Mouse (Mus musculus): ENCODE data around the gene L3mbtl2.

Gene L3mbtl2

DNA sequence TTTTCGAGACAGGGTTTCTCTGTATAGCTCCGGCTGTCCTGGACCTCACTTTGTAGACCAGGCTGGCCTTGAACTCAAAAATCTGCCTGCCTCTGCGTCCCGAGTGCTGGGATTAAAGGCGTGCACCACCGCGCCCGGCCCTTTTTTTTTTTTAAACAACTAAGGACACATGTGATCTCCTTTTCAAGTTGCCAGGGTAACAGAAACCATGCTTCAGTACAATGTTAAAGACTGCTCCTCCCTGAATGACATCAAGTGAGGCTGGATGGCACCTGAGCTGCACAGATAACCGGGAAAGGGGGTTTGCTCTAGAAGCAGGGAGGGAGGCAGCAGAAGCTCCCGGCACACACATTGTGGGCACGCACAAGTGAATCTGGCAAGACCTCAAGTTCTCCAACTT is 45.3 kb downstream of the L3mbtl2 start:
- DNase-seq (ENCODE audit: low spot score): no peak

DNA sequence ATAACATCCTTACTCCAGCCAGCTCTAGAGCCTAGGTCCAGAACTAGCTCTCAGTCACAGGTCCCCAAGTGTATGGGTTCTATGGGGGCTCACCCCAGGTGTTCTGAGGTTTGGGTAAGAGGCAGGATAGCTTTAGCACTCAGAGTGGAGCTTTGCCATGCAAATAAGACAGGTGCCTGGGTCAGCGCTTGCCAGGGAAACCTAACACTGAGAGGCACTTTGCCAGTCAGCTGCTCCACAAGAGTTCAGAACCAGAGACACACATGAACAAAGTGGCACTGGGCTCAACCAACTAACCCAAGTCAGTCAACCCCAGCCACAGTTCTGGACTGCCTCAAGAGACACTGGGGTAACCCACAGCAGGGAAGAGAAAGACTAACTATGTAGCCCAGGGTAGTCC is 46.0 kb downstream of the L3mbtl2 start:
- DNase-seq (ENCODE audit: low spot score): no peak

DNA sequence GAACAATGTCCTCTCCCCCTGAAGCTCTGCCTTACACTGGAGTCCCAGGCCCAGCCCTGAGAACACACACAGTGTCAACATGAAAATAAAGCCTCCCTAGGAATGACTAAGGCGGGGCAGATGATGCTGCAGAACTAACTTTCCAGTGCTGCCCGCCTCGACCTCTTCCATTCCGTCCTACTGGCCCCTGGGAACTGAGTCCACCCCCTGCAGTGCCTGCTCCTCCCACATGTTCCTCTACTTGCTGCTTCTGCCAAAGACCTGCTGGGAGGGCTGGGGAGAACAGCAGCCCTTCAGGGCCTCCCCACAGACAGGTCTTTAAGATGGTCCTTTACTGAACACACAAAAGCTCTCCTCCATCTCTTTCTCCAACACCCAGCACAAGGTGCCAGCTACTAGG is 47.1 kb downstream of the L3mbtl2 start:
- DNase-seq (ENCODE audit: low spot score): no peak

DNA sequence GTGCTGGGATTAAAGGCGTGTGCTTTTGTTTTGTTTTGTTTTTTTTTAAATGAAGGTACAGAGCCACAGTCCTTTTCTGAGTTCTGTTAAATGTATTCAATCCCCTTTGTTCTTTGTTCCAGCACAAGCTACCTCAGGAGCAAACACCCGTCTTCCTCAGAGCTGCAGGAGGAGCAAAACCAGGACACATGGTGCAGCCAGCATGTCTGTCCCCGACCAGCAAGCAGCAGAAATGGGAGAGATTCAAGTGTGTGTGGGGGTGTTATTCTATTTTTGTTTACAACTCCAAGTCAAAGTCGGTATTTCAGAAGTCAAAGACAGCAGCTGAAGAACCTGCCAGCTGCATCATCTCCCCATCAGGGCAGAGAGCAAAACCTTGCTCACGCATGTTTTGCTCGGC is 50.1 kb downstream of the L3mbtl2 start:
- DNase-seq (ENCODE audit: low spot score): no peak

DNA sequence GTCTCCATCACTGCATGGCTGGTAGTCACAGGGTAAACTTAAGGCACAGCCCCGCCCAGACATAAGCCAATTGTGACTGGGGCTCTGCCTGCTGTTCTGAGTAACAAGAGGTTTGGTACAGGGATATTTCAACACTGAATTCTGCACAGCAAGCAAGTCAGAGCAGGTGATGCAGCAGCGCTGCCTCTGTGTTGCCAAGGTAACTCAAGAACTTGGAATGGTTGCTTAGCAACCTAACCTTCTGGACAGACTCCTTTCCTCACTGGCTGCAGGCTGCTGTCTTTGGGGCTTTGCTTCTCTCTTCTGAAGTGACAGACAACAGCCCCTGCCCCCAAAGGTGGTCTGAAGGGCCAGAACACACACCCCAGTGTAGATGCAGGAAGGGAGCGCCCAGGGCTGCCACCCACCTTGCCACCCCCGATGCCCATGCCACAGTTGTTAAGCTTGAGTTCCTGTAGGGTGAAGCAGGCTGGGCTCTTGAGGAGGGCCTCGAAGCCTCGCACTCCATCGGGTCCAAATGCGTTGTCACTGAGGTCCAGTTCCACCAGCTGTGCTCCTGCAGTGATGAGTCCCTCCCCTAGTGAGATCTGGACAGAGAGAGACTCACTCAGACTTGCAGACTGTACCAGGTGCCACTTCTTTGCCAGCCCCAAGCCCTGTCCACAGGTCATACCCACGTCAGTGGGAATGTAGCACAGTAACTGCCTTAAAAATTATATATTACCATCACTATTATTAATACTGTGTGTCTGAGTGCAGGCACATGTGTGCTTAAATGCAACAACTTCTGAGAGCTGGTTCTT is 54.8 kb downstream of the L3mbtl2 start:
- no peak for DNase-seq (ENCODE audit: low spot score)

DNA sequence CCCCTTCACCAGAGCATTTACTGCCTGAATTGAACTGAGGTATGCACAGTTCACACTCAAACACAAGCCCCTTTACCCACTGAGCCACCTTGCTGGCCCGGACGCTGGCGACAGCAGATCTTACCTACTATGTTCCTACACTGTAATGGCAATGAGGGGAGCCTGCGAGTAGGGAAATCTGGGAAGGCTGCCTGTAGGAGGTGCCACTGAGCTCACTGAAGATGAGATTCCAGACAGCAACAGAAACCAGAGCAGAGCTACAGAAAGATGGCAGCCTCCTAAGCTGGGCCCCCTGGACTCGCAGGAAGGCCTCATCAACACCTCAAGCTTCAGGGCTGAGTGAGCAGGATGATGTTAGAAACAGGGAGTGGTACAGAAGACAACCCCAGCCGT is 55.4 kb downstream of the L3mbtl2 start:
- no peak for DNase-seq (ENCODE audit: low spot score)

DNA sequence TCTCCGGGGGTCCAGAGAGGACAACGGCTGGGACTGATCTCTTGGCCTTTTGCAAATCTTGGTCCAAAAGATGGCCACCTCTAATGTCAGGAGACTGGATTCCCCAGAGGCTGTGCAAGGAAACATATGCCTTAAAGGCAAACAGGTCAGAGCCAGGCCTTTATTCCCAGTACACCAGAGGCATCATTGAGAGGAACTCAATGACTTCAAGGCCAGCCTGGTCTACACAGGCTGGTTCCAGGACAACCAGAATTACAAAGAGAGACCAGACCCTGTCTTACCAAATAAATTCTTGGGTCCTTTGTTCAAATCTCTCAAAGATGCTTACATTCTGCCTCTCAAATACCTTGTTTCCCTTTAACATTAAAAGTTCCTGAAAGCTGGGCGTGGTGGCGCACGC is 58.7 kb downstream of the L3mbtl2 start:
- DNase-seq (ENCODE audit: low spot score): no peak

DNA sequence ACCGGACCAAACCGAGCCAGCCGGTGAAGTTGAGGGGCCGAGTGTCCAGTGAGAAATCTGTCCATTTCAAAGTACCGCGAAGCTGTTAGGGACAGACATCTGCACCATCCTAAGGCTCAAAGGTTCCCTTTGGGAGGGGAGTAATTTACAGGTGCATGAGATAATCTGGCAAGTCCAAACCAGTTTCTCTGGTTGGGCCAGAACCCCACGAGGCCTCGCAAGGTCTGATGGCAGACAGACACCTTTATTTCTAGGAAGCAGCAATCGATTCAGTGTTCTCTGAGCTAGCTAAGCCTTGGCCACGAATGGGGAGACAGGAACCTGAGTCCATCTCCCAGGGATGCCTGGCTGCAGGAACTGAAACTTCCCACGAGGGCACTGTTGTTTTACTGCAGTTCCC is 60.0 kb downstream of the L3mbtl2 start:
- no peak for DNase-seq (ENCODE audit: low spot score)

DNA sequence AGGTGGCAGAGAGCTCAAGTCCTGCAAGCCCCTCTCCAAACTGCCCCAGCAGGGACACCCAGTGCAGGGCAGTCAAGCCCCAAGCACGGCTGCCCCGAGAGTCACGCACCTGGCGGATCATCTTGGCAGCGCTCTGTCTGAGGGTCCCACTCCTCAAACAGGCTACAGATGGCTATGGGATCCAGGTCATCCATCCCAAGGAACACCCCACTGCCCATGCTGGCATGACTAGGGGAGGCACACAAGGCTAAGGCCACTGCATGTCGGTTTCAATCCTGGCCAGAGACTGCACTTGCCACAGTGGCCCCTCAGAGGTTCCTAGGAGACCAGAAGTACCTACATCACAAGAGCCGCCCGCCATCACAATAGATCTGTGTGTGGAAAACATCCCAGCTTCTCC is 62.3 kb downstream of the L3mbtl2 start:
- DNase-seq (ENCODE audit: low spot score): no peak

DNA sequence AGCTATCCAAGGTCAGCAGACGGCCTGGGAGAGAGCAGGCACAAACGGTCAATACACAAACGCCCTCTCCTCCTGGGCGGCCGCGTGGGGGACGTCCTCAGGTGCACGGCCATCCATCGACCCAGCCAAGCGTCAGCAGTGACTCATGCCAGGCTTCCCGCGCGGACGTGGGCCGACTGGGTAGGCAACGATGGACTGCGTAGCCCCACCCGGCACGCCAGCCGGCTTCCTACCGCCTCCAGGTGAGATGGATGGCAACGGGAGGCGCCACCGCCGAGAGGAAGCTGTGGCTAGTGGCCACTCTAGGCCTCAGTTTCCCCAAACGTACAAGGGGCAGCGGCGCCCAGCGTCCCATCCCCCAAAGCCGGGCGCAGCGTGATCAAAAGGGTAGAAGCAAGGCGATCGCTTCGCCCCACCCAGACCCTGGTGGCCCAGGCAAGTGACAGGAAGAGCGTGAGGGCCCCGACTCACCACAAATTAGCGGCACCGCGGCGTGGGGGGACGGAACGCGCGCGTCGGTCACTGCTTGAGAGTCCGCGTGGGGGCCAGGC is 65.6 kb downstream of the L3mbtl2 start:
- DNase-seq (ENCODE audit: low spot score): peak; percentile 47

DNA sequence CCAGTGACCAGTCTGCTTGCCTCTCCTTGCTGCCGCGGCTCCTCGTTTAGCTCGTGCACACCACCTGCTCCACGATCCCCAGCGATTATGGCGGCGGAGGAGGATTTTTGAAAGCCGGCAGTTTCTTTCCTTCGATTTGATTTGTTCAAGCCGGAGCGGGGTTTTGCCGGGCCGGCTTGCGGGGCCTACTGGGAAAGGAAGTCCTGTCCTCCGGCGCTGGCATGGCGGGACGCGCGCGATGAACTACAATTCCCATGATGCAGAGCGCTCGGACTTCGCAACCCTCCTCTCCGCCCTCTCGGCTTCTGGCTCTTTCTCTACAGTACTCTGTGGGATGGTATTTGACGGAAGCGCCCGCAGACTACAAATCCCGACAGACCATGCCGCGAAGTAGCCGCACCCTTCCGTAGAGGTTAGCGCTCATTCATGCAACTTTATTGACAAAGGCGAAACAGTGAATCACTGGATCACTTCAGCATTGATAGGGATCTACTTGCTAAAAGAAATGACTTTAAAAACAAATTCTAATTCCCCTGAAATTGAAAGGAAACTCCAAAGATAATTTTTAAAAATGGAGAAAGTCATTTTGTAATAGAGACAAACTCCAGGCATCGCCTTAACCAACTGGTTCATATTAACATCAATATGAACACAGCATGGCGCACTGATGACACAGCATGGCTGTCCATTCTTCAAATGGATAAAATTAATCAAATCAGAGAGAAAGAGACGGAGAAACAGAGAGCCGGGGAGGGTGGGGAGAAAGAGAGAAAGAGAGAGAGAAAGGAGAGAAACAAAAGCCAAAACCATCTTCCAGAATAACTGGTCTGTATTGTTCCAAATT is 66.3 kb downstream of the L3mbtl2 start:
- peak; percentile 97 for DNase-seq (ENCODE audit: low spot score)

DNA sequence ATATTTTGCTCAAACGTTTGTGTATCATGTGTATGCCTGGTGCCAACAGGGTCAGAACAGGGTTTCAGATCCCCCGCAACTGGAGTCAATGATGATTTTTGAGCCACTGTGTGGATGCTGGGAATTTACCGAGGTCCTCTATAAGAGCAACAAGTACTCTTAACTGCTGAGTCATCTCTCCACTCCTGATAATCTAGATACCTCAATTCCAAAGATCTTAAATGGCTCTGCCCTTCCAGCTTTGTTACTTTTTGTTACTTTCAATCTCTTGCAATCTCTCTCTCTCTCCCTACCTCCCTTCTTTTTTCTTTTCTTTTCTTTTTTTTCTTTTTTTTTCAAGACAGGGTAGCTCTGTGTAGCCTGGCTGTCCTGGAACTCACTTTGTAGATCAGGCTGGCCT is 71.4 kb downstream of the L3mbtl2 start:
- DNase-seq (ENCODE audit: low spot score): no peak
